Mouse (Mus musculus) CH12.LX (cell line): Measurements from ENCODE around the gene Lrrfip1.

Experiments
- BHLHE40 ChIP-seq: IDR thresholded peaks from 2 replicates; pipeline ENCODE4 v1.6.1; 2011; ENCODE audit warnings: mild to moderate bottlenecking, low read depth, low read length, improper control_type of control experiment
- CTCF ChIP-seq, 2 experiments: IDR thresholded peaks in 1 of 2; conservative IDR thresholded peaks in 1 of 2; 2 replicates each; pipeline ENCODE4 v1.5.1; 2011 to 2012; ENCODE audit warnings: low read depth in 2 of 2, low read length in 2 of 2, improper control_type of control experiment in 1 of 2, inconsistent platforms in 1 of 2, mild to moderate bottlenecking in 1 of 2, moderate library complexity in 1 of 2
- POLR2A ChIP-seq: IDR thresholded peaks from 2 replicates; pipeline ENCODE4 v1.6.1; 2011; ENCODE audit warnings: low read depth, mild to moderate bottlenecking, improper control_type of control experiment, low read length
- RAD21 ChIP-seq: IDR thresholded peaks from 2 replicates; pipeline ENCODE4 v1.6.1; 2011; ENCODE audit warnings: low read depth, mild to moderate bottlenecking, low read length, improper control_type of control experiment, moderate library complexity
- TBP ChIP-seq: conservative IDR thresholded peaks from 2 replicates; pipeline ENCODE4 v1.6.1; 2011; ENCODE audit warnings: low read depth, low read length, improper control_type of control experiment

- TF ChIP-seq TBP (no peak), CTCF (conservative IDR thresholded peaks at IDR 0.05 in 1 of 2, IDR thresholded peaks at IDR 0.05 in 1 of 2; ENCODE audit: low read depth in 2 of 2, low read length in 2 of 2) (peak; percentile 83 to 92), POLR2A (no peak), BHLHE40 (no peak), RAD21 (peak; percentile 88)
Observed at GRCm38 (mm10) chr1:91098887-91099286, 100.3 kb downstream of the Lrrfip1 start.
